12 mouse cellular contexts compared by ENCODE assay signal in the genomic region with DNA sequence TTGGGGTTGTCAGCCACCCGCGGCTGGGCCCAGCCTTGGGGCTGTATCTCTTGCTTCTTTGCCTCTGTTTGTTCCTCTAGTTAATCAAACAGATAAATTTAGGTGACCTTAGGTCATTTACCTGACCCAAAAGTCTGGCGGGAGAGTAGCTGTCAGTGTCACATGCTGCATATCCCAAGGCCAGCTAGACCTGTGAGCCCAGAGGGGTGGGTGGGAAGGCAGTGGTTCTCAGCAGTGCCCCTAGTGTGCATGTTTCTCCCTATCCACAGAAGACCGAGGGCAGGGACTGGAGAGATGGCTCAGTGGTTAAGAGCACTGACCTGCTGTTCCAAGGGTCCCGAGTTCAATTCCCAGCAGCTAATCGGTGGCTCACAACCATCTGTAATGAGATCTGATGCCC. TPM values are rescaled to one million over a fixed set of nuclear protein-coding genes. Genes with fewer than 3 reads are reported as not detected.
DNase-seq lines count a peak whose midpoint lies in the region; ATAC-seq and TF ChIP-seq lines count a peak whose summit lies in the region.
"Had no signal": no experiment of that assay in that cellular context is flagged by ENCODE, and none has a peak within 500 bp of the region (broad histone marks: within the 10 kb centered on the region; RNA-seq: fewer than 3 reads in every experiment).

No protein-coding gene starts in this region.

- H3K36me3 ChIP-seq in lung, postnatal 0 days (ENCODE audit: insufficient read depth, low read length): no peaks in the 10 kb centered on the region
- H3K36me3 ChIP-seq in intestine, postnatal 0 days (ENCODE audit: control insufficient read depth, insufficient read depth): no peaks in the 10 kb centered on the region
- H3K36me3 ChIP-seq in stomach, postnatal 0 days (ENCODE audit: control insufficient read depth, insufficient read depth, low read length): no peaks in the 10 kb centered on the region
- H3K36me3 ChIP-seq in forebrain, embryonic 15.5 days: no peaks in the 10 kb centered on the region
- H3K36me3 ChIP-seq: heart, embryonic 15.5 days had no signal

- DNase-seq in adrenal gland, postnatal 14 days: peak; percentile 28
- no peak for DNase-seq in adrenal gland, postnatal 25 days
- no peak for DNase-seq in lung, postnatal 0 days (ENCODE audit: low spot score)
- DNase-seq in lung, postnatal 36 days: no peak
- DNase-seq in stomach, postnatal 0 days (ENCODE audit: low spot score): peak; percentile 29
- no peak for DNase-seq in spleen, postnatal 4 days (ENCODE audit: low spot score in 2 of 2)
- DNase-seq: adrenal gland, adult 8-10 months; right cerebral cortex, postnatal 4 days had no signal

- H3K4me3 ChIP-seq in lung, postnatal 0 days (ENCODE audit: low read depth, low read length): no peak overlapping the region
- no peak overlapping the region for H3K4me3 ChIP-seq in intestine, postnatal 0 days (ENCODE audit: low read depth, low read length)
- no peak overlapping the region for H3K4me3 ChIP-seq in stomach, postnatal 0 days (ENCODE audit: low read depth, low read length)
- H3K4me3 ChIP-seq in forebrain, embryonic 15.5 days: no peak overlapping the region
- H3K4me3 ChIP-seq: heart, embryonic 15.5 days had no signal

- no peaks in the 10 kb centered on the region for H3K9me3 ChIP-seq in lung, postnatal 0 days (ENCODE audit: low read length)
- no peaks in the 10 kb centered on the region for H3K9me3 ChIP-seq in intestine, postnatal 0 days (ENCODE audit: control insufficient read depth)
- no peaks in the 10 kb centered on the region for H3K9me3 ChIP-seq in stomach, postnatal 0 days (ENCODE audit: control insufficient read depth, low read length)
- H3K9me3 ChIP-seq in forebrain, embryonic 15.5 days: no peaks in the 10 kb centered on the region
- H3K9me3 ChIP-seq: heart, embryonic 15.5 days had no signal

- H3K27ac ChIP-seq in lung, postnatal 0 days (ENCODE audit: low read length): no peak overlapping the region
- no peak overlapping the region for H3K27ac ChIP-seq in intestine, postnatal 0 days (ENCODE audit: low read depth, low read length)
- H3K27ac ChIP-seq in stomach, postnatal 0 days (replicated peaks): no peak overlapping the region
- no peak overlapping the region for H3K27ac ChIP-seq in forebrain, embryonic 15.5 days (replicated peaks)
- H3K27ac ChIP-seq: heart, embryonic 15.5 days had no signal

- H3K27me3 ChIP-seq in lung, postnatal 0 days (replicated peaks; ENCODE audit: insufficient read depth, low read length): no peaks in the 10 kb centered on the region
- H3K27me3 ChIP-seq in intestine, postnatal 0 days (replicated peaks; ENCODE audit: control insufficient read depth, insufficient read depth, low read length): no peaks in the 10 kb centered on the region
- no peaks in the 10 kb centered on the region for H3K27me3 ChIP-seq in stomach, postnatal 0 days (ENCODE audit: control insufficient read depth, insufficient read depth, low read length)
- no peaks in the 10 kb centered on the region for H3K27me3 ChIP-seq in forebrain, embryonic 15.5 days
- H3K27me3 ChIP-seq: heart, embryonic 15.5 days had no signal

- H3K4me1 ChIP-seq in lung, postnatal 0 days (ENCODE audit: insufficient read depth, low read depth, low read length): peaks cover 3% of the 10 kb centered on the region; the same call in 1 of the 2 replicates
- peaks cover 6% of the 10 kb centered on the region; the same call in 1 of the 2 replicates for H3K4me1 ChIP-seq in intestine, postnatal 0 days (replicated peaks; ENCODE audit: control insufficient read depth, insufficient read depth, low read length)
- no peaks in the 10 kb centered on the region; the same call in 1 of the 2 replicates for H3K4me1 ChIP-seq in stomach, postnatal 0 days (replicated peaks; ENCODE audit: control insufficient read depth, insufficient read depth)
- peaks cover 15% of the 10 kb centered on the region for H3K4me1 ChIP-seq in forebrain, embryonic 15.5 days

- no peak for TF ChIP-seq EP300 in lung, postnatal 0 days (IDR thresholded peaks at IDR 0.05)
- no peak for TF ChIP-seq EP300 in stomach, postnatal 0 days (optimal IDR thresholded peaks at IDR 0.05)

- no peak for ATAC-seq in lung, postnatal 0 days
- no peak for ATAC-seq in intestine, postnatal 0 days
- no peak for ATAC-seq in stomach, postnatal 0 days (ENCODE audit: low FRiP score, low TSS enrichment)
- ATAC-seq in forebrain, embryonic 15.5 days (replicated peaks): no peak
- ATAC-seq: forebrain, embryonic 14.5 days had no signal

- peak; percentile 56 for TF ChIP-seq CTCF in lung, postnatal 0 days (IDR thresholded peaks at IDR 0.05)
- TF ChIP-seq CTCF in intestine, postnatal 0 days (IDR thresholded peaks at IDR 0.05; ENCODE audit: low read depth): peak; percentile 61
- TF ChIP-seq CTCF in stomach, postnatal 0 days (IDR thresholded peaks at IDR 0.05; ENCODE audit: low read depth): peak; percentile 43

- H3K9ac ChIP-seq in lung, postnatal 0 days (replicated peaks; ENCODE audit: low read depth): no peak overlapping the region
- H3K9ac ChIP-seq in intestine, postnatal 0 days (ENCODE audit: low read depth, low read length): no peak overlapping the region
- H3K9ac ChIP-seq in stomach, postnatal 0 days (ENCODE audit: low read length): no peak overlapping the region
- no peak overlapping the region for H3K9ac ChIP-seq in forebrain, embryonic 15.5 days (replicated peaks)
- H3K9ac ChIP-seq: heart, embryonic 15.5 days had no signal

- 54% methylated on average over 6 of the region's 6 CpGs for WGBS in lung, postnatal 0 days
- WGBS in intestine, postnatal 0 days: 62% methylated on average over 6 of the region's 6 CpGs
- 52% methylated on average over 6 of the region's 6 CpGs for WGBS in stomach, postnatal 0 days
- WGBS in forebrain, embryonic 15.5 days: 74% methylated on average over 6 of the region's 6 CpGs

- peak overlapping the region; percentile 11; the same call in 1 of the 2 replicates for H3K4me2 ChIP-seq in lung, postnatal 0 days (replicated peaks; ENCODE audit: low read depth, low read length)
- peak overlapping the region; percentile 40 for H3K4me2 ChIP-seq in intestine, postnatal 0 days (replicated peaks; ENCODE audit: low read depth)
- H3K4me2 ChIP-seq in stomach, postnatal 0 days (replicated peaks; ENCODE audit: low read depth): no peak overlapping the region
- H3K4me2 ChIP-seq in forebrain, embryonic 15.5 days (replicated peaks): no peak overlapping the region
- H3K4me2 ChIP-seq: heart, embryonic 15.5 days had no signal

RNA-seq across cellular contexts. Expression of a gene that starts 2.4 kb away (rescaled TPM):
- 66.7 and 81.4 TPM in 2 replicates for total RNA-seq in adrenal gland, postnatal 14 days (2021)
- total RNA-seq in adrenal gland, postnatal 25 days (2021): 85.6 and 86.7 TPM in 2 replicates
- polyA plus RNA-seq in lung, postnatal 0 days (2015; fragmentation: Nextera tagmentation; extraction: Ambion mirVana): 127 and 148 TPM in 2 replicates
- polyA plus RNA-seq in intestine, postnatal 0 days (2015; fragmentation: Nextera tagmentation; extraction: Ambion mirVana): 124 and 130 TPM in 2 replicates
- polyA plus RNA-seq in stomach, postnatal 0 days (2015; fragmentation: Nextera tagmentation; extraction: Ambion mirVana): 114 and 120 TPM in 2 replicates
- polyA plus RNA-seq in forebrain, embryonic 15.5 days (2015; fragmentation: Nextera tagmentation; extraction: Ambion mirVana): 18.7 and 19.7 TPM in 2 replicates

Comparison
In these comparisons a context has a peak if more than half of its experiments do, and no peak if none do; other contexts are left out.
1. DNase-seq: peak in adrenal gland, postnatal 14 days (single experiment) and stomach, postnatal 0 days (single experiment); none in adrenal gland, postnatal 25 days (single experiment), lung, postnatal 0 days (single experiment), lung, postnatal 36 days (single experiment) and spleen, postnatal 4 days (0 of 2).
2. H3K4me2 ChIP-seq: peak in lung, postnatal 0 days (single experiment) and intestine, postnatal 0 days (single experiment); none in stomach, postnatal 0 days (single experiment) and forebrain, embryonic 15.5 days (single experiment).
3. Peak in every context shown above with its lines, with median percentiles within 50 percentile points of each other: CTCF ChIP-seq.